Mouse (Mus musculus) thymus, adult 2 months (tissue): ENCODE measurements at regions not wholly inside any gene's neighbourhood (a gene's known extent, or its start where the extent isn't known, plus 50 kb on each side); places are given as distances from the start of the nearest gene placed in this dataset.

Source experiments
- DNase-seq: peaks from one replicate; pipeline ENCODE4 v3.0.0; 2021
- H3K27ac ChIP-seq: fragments of 200-500 bp; 2 replicates; pipeline ENCODE4 v1.5.1; 2012; ENCODE audit warnings: low read length, control low read depth; ENCODE audit not compliant: control insufficient read depth, insufficient read depth
- H3K27me3 ChIP-seq: fragments of 200-500 bp; 2 replicates; pipeline ENCODE4 v1.6.1; 2012; ENCODE audit warnings: mild to moderate bottlenecking, low read length, moderate library complexity, mixed read lengths; ENCODE audit not compliant: control insufficient read depth, insufficient read depth
- H3K36me3 ChIP-seq: fragments of 200-500 bp; 2 replicates; pipeline ENCODE4 v1.6.1; 2012; ENCODE audit warnings: mild to moderate bottlenecking, low read length, moderate library complexity; ENCODE audit not compliant: control insufficient read depth, insufficient read depth
- H3K4me1 ChIP-seq: fragments of 200-500 bp; replicated peaks from 2 replicates; pipeline ENCODE4 v1.6.1; 2012; ENCODE audit warnings: low read length; ENCODE audit not compliant: control insufficient read depth, insufficient read depth
- H3K4me3 ChIP-seq: fragments of 200-500 bp; 2 replicates; pipeline ENCODE4 v1.5.1; 2012; ENCODE audit warnings: mild to moderate bottlenecking, low read length, control low read depth, moderate library complexity; ENCODE audit not compliant: control insufficient read depth, insufficient read depth
- CTCF ChIP-seq: fragments of 200-500 bp; IDR thresholded peaks from 2 replicates; pipeline ENCODE4 v1.5.1; 2012; ENCODE audit warnings: mild to moderate bottlenecking, control low read depth, low read length, moderate library complexity, borderline replicate concordance; ENCODE audit not compliant: control insufficient read depth, poor library complexity, insufficient read depth; ENCODE audit errors: extremely low read depth
- POLR2A ChIP-seq: fragments of 200-500 bp; IDR thresholded peaks from 2 replicates; pipeline ENCODE4 v1.6.1; 2012; ENCODE audit warnings: mild to moderate bottlenecking, low read length, control low read depth, moderate library complexity; ENCODE audit not compliant: control insufficient read depth, poor library complexity, insufficient read depth; ENCODE audit errors: extremely low read depth
- WGBS: fragments of 180-500 bp; shearing (Covaris S2); methylation state at CpG from one replicate; pipeline ENCODE4 v1.1.7; 2018; 5-methylcytosine and 5-hydroxymethylcytosine counted together

DNA sequence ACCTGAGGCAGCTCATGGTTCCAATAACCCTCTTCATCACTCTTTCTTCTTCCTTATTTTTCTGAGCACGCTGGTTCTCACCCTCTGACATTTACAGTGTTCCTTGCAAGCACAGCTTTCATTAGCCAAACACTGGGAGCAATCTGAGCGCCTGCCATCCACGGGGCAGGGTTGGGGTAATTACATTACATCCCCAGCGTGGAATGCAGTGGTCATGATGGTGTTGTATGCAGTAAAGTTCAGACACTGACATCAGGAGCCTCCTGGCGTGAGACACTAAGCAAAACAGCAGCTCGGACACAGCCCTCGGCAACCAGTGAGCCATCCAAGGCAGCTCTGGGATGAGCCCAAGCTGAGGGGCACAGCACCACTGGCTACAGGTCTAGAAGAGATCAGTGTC lies 60.1 kb upstream of the Agap1 start:
- no peak for TF ChIP-seq CTCF
- TF ChIP-seq POLR2A, result no peak
- DNase-seq, result no peak
- no peaks in the 10 kb centered on the region for H3K36me3 ChIP-seq
- H3K27ac ChIP-seq, result no peak overlapping the region
- whole genome bisulfite sequencing, result 80% methylated on average over 7 of the region's 7 CpGs
- H3K4me3 ChIP-seq, result no peak overlapping the region
- H3K27me3 ChIP-seq, result no peaks in the 10 kb centered on the region
- no peaks in the 10 kb centered on the region for H3K4me1 ChIP-seq

DNA sequence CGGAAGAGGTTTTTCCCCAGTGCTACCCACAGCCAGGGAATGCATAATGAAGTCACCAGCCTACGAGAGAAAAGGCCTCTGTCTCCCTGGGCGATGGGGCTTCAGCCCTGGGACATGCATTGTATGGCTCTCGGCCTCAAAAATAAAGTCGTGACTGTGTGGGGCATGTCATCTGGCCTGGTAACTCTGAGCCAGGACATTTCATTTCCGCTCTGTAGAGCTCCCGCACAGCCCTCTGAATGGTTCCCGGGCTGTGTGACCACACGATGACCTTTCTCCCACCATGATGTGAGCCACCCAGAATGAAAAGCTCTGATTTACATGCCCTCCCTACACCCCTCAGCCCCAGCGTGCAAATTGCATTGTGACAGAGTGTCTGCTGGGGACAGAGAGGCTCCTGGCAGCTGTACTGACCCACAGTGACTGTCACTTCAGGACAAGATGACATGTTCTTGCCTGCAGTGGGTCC lies 53.8 kb upstream of the Agap1 start:
- DNase-seq, result no peak
- H3K4me1 ChIP-seq, result no peaks in the 10 kb centered on the region
- no peak overlapping the region for H3K27ac ChIP-seq
- 91% methylated on average over 10 of the region's 10 CpGs for WGBS
- TF ChIP-seq CTCF (no peak), POLR2A (no peak)
- no peaks in the 10 kb centered on the region for H3K27me3 ChIP-seq
- H3K4me3 ChIP-seq, result no peak overlapping the region
- no peaks in the 10 kb centered on the region for H3K36me3 ChIP-seq

- WGBS, result 81% methylated on average over 5 of the region's 5 CpGs
- TF ChIP-seq CTCF, result no peak
- no peak for TF ChIP-seq POLR2A
- DNase-seq, result no peak
These were observed 51.9 kb upstream of the Agap1 start for GRCm38 (mm10) chr1:89402513-89403210.

GRCm38 (mm10) chr1:89403551-89404050 lies 51.0 kb upstream of the Agap1 start:
- DNase-seq, result no peak
- Histone ChIP-seq H3K27ac (no peak overlapping the region), H3K27me3 (no peaks in the 10 kb centered on the region), H3K36me3 (no peaks in the 10 kb centered on the region), H3K4me1 (no peaks in the 10 kb centered on the region), H3K4me3 (no peak overlapping the region)
- TF ChIP-seq POLR2A (no peak), CTCF (no peak)
- WGBS, result 94% methylated on average over 7 of the region's 7 CpGs

More at GRCm38 (mm10) chr1:89402513-89403210, 51.9 kb upstream of the Agap1 start:
- Histone ChIP-seq H3K27me3 (no peaks in the 10 kb centered on the region), H3K4me1 (no peaks in the 10 kb centered on the region), H3K4me3 (no peak overlapping the region), H3K27ac (no peak overlapping the region), H3K36me3 (no peaks in the 10 kb centered on the region)
